Mouse (Mus musculus) kidney, adult 2 months (tissue): ENCODE data around the gene Max. TPM values are rescaled to one million over a fixed set of nuclear protein-coding genes. Genes with fewer than 3 reads are reported as not detected.

Source experiments
- DNase-seq: peaks from one replicate; pipeline ENCODE4 v3.0.0; 2021
- H3K27ac ChIP-seq: fragments of 200-500 bp; 2 replicates; pipeline ENCODE4 v1.5.1; 2012; ENCODE audit warnings: low read depth, low read length, control low read depth, inconsistent platforms; ENCODE audit not compliant: insufficient read depth
- H3K27me3 ChIP-seq: fragments of 200-500 bp; replicated peaks from 2 replicates; pipeline ENCODE4 v1.6.1; 2012; ENCODE audit warnings: mild to moderate bottlenecking, moderate library complexity, low read length, inconsistent platforms; ENCODE audit not compliant: control insufficient read depth, insufficient read depth
- H3K36me3 ChIP-seq: fragments of 200-500 bp; 2 replicates; pipeline ENCODE4 v1.6.1; 2012; ENCODE audit warnings: mild to moderate bottlenecking, moderate library complexity, low read length, inconsistent platforms; ENCODE audit not compliant: control insufficient read depth, insufficient read depth
- H3K4me1 ChIP-seq: fragments of 200-500 bp; 2 replicates; pipeline ENCODE4 v1.6.1; 2011; ENCODE audit warnings: low read length; ENCODE audit not compliant: control insufficient read depth, insufficient read depth
- H3K4me3 ChIP-seq: fragments of 200-500 bp; 2 replicates; pipeline ENCODE4 v1.5.1; 2011; ENCODE audit warnings: mild to moderate bottlenecking, low read depth, low read length, control low read depth; ENCODE audit not compliant: insufficient read depth
- CTCF ChIP-seq: fragments of 200-500 bp; conservative IDR thresholded peaks from 2 replicates; pipeline ENCODE4 v1.5.1; 2011; ENCODE audit warnings: low read depth, mild to moderate bottlenecking, control low read depth, low read length, moderate library complexity, mixed read lengths; ENCODE audit not compliant: insufficient read depth, insufficient read length
- POLR2A ChIP-seq: fragments of 200-500 bp; IDR thresholded peaks from one replicate; pipeline ENCODE4 v1.6.1; 2011; ENCODE audit warnings: low read depth, low read length, control low read depth
- WGBS: fragments of 180-500 bp; shearing (Covaris S2); methylation state at CpG from one replicate; pipeline ENCODE4 v1.1.7; 2018; 5-methylcytosine and 5-hydroxymethylcytosine counted together
- polyA plus RNA-seq: library from polyadenylated mRNA; depleted of rRNA; stranded (reverse); fragments of >200 nt; gene quantifications from 2 replicates; pipeline ENCODE4 v1.2.3, GENCODE M21; 2012

The Max gene
- polyA plus RNA-seq, 1 experiment, result 33.8 TPM

- Histone ChIP-seq H3K4me1 (no peaks in the 10 kb centered on the region), H3K27me3 (no peaks in the 10 kb centered on the region), H3K27ac (no peak overlapping the region), H3K4me3 (no peak overlapping the region), H3K36me3 (no peaks in the 10 kb centered on the region)
- TF ChIP-seq CTCF (peak; percentile 49), POLR2A (no peak)
- WGBS, result 20% methylated on average over 6 of the region's 6 CpGs
- peak; percentile 69 for DNase-seq
Observed at GRCm38 (mm10) chr12:77000705-77001284, 38.8 kb upstream of the Max start.

- H3K27me3 ChIP-seq, result no peaks in the 10 kb centered on the region
- no peaks in the 10 kb centered on the region for H3K4me1 ChIP-seq
- H3K4me3 ChIP-seq, result no peak overlapping the region
- no peaks in the 10 kb centered on the region for H3K36me3 ChIP-seq
- 21% methylated on average over 4 of the region's 4 CpGs for WGBS
- no peak overlapping the region for H3K27ac ChIP-seq
- TF ChIP-seq POLR2A (no peak), CTCF (peak; percentile 76)
- peak; percentile 69 for DNase-seq
Observed at GRCm38 (mm10) chr12:77000096-77000704, 38.2 kb upstream of the Max start.

GRCm38 (mm10) chr12:76994766-76995165 is 32.8 kb upstream of the Max start:
- WGBS, result 89% methylated on average over 5 of the region's 5 CpGs
- Histone ChIP-seq H3K27ac (no peak overlapping the region), H3K27me3 (no peaks in the 10 kb centered on the region), H3K4me3 (no peak overlapping the region), H3K4me1 (no peaks in the 10 kb centered on the region), H3K36me3 (no peaks in the 10 kb centered on the region)
- no peak for DNase-seq
- TF ChIP-seq CTCF, result no peak
- TF ChIP-seq POLR2A, result no peak

GRCm38 (mm10) chr12:76992891-76993529 is 31.0 kb upstream of the Max start:
- H3K27me3 ChIP-seq, result no peaks in the 10 kb centered on the region
- no peaks in the 10 kb centered on the region for H3K36me3 ChIP-seq
- TF ChIP-seq CTCF, result no peak
- no peak for TF ChIP-seq POLR2A
- no peaks in the 10 kb centered on the region for H3K4me1 ChIP-seq
- H3K4me3 ChIP-seq, result no peak overlapping the region
- 85% methylated on average over 16 of the region's 16 CpGs for whole genome bisulfite sequencing
- no peak overlapping the region for H3K27ac ChIP-seq
- no peak for DNase-seq

- no peak for DNase-seq
- whole genome bisulfite sequencing, result 67% methylated on average over 16 of the region's 16 CpGs
Observed at GRCm38 (mm10) chr12:76982818-76983471, 20.9 kb upstream of the Max start.

GRCm38 (mm10) chr12:76979530-76979929 is 17.5 kb upstream of the Max start:
- H3K27me3 ChIP-seq, result no peaks in the 10 kb centered on the region
- 72% methylated on average over 3 of the region's 3 CpGs for WGBS
- H3K4me1 ChIP-seq, result no peaks in the 10 kb centered on the region
- no peaks in the 10 kb centered on the region for H3K36me3 ChIP-seq
- TF ChIP-seq CTCF (no peak), POLR2A (no peak)
- no peak for DNase-seq
- H3K4me3 ChIP-seq, result no peak overlapping the region
- no peak overlapping the region for H3K27ac ChIP-seq

More at GRCm38 (mm10) chr12:76982818-76983471, 20.9 kb upstream of the Max start:
- Histone ChIP-seq H3K36me3 (no peaks in the 10 kb centered on the region), H3K27ac (no peak overlapping the region), H3K27me3 (no peaks in the 10 kb centered on the region), H3K4me3 (no peak overlapping the region), H3K4me1 (no peaks in the 10 kb centered on the region)
- no peak for TF ChIP-seq CTCF
- TF ChIP-seq POLR2A, result no peak

GRCm38 (mm10) chr12:76972669-76973068 is 10.7 kb upstream of the Max start:
- DNase-seq, result no peak
- H3K27ac ChIP-seq, result no peak overlapping the region
- WGBS, result 87% methylated on average over 10 of the region's 10 CpGs

More at GRCm38 (mm10) chr12:76972669-76973068, 10.7 kb upstream of the Max start:
- H3K36me3 ChIP-seq, result no peaks in the 10 kb centered on the region
- H3K4me1 ChIP-seq, result no peaks in the 10 kb centered on the region
- TF ChIP-seq POLR2A (no peak), CTCF (no peak)
- no peaks in the 10 kb centered on the region for H3K27me3 ChIP-seq
- no peak overlapping the region for H3K4me3 ChIP-seq
